Mouse (Mus musculus) G1E (cell line): ENCODE data around the gene Malsu1. TPM values are rescaled to one million over a fixed set of nuclear protein-coding genes. Genes with fewer than 3 reads are reported as not detected.

ENCODE experiments used
- ATAC-seq: 2 replicates; pipeline ENCODE4 v1.8.0; 2016; ENCODE audit warnings: mild to moderate bottlenecking; ENCODE audit not compliant: insufficient number of reproducible peaks, poor library complexity, low FRiP score, severe bottlenecking; ENCODE audit errors: extremely low read depth
- DNase-seq: peaks from one replicate; pipeline ENCODE4 v3.0.0; 2012; ENCODE audit warnings: low spot score
- H3K27me3 ChIP-seq: 2 replicates; pipeline ENCODE4 v1.6.1; 2012; ENCODE audit warnings: mild to moderate bottlenecking, low read length, inconsistent platforms; ENCODE audit not compliant: insufficient read depth
- H3K36me3 ChIP-seq: replicated peaks from 2 replicates; pipeline ENCODE3; 2012; ENCODE audit warnings: mild to moderate bottlenecking, inconsistent platforms
- H3K4me1 ChIP-seq: 2 replicates; pipeline ENCODE4 v1.6.1; 2012; ENCODE audit warnings: low read depth, low read length, inconsistent platforms, mixed read lengths; ENCODE audit not compliant: insufficient read depth
- H3K4me3 ChIP-seq: 2 replicates; pipeline ENCODE4 v1.5.1; 2012; ENCODE audit warnings: low read depth, mild to moderate bottlenecking, inconsistent platforms, low read length, moderate library complexity, mixed read lengths
- H3K9me3 ChIP-seq: replicated peaks from 2 replicates; pipeline ENCODE4 v1.6.1; 2012; ENCODE audit warnings: inconsistent platforms
- CTCF ChIP-seq: IDR thresholded peaks from 2 replicates; pipeline ENCODE4 v1.5.1; 2012; ENCODE audit warnings: low read depth, low read length, inconsistent platforms, mixed read lengths
- GATA1 ChIP-seq: IDR thresholded peaks from 2 replicates; pipeline ENCODE4 v1.6.1; 2012; ENCODE audit warnings: borderline replicate concordance, low read length, inconsistent platforms, mixed read lengths
- GATA2 ChIP-seq: IDR thresholded peaks from 2 replicates; pipeline ENCODE4 v1.6.1; 2012; ENCODE audit warnings: low read depth, low read length, inconsistent platforms, borderline replicate concordance
- POLR2AphosphoS5 ChIP-seq: IDR thresholded peaks from 2 replicates; pipeline ENCODE4 v1.6.1; 2012; ENCODE audit warnings: low read depth, low read length, inconsistent platforms; ENCODE audit not compliant: insufficient replicate concordance
- TAL1 ChIP-seq: conservative IDR thresholded peaks from 2 replicates; pipeline ENCODE4 v1.6.1; 2012; ENCODE audit warnings: low read depth, low read length, inconsistent platforms, mixed read lengths
- polyA plus RNA-seq: library from polyadenylated mRNA; stranded (reverse); fragments of >175 nt; gene quantifications from 2 replicates; pipeline ENCODE4 v1.2.3, GENCODE M21; 2012
- total RNA-seq, 2 experiments: library from RNA; stranded (forward) in 1 of 2; stranded (reverse) in 1 of 2; fragments of 200-1000 nt in 1 of 2; fragments of >200 nt in 1 of 2; fragmentation: Nextera tagmentation in 1 of 2; gene quantifications; 2 replicates each; pipeline ENCODE4 v1.2.3; 2014 to 2017

The Malsu1 gene
- total and polyA plus RNA-seq, 3 experiments: 29.3 to 46.9 (median 41.4) TPM

DNA sequence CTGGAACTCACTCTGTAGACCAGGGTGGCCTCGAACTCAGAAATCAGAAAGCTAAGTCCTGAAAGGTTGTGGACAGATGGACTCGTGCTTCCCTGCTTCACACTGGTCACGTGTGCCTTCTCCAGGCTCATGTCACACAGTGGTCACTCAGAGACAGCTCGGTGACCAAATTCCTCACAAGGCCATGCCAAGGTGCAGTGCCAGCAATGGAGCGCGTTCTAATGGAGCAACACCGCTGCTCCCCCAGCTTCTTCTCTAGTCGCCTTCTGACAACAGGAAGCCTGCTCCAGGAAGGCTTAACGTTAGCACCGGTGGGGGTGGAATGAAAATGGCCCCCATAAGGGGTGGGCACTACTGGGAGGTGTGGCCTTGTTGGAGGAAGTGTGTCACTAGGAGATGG lies 21.4 kb downstream of the Malsu1 start:
- H3K4me3 ChIP-seq: no peak overlapping the region
- H3K4me1 ChIP-seq: no peaks in the 10 kb centered on the region; the same call in 1 of the 2 replicates
- H3K9me3 ChIP-seq: no peaks in the 10 kb centered on the region
- H3K27me3 ChIP-seq: no peaks in the 10 kb centered on the region
- ATAC-seq (no peak), DNase-seq (no peak)
- TF ChIP-seq GATA2: no peak
- no peak for TF ChIP-seq TAL1
- no peak for TF ChIP-seq GATA1
- no peak for TF ChIP-seq CTCF
- TF ChIP-seq POLR2AphosphoS5: no peak
- peaks cover 96% of the 10 kb centered on the region for H3K36me3 ChIP-seq

DNA sequence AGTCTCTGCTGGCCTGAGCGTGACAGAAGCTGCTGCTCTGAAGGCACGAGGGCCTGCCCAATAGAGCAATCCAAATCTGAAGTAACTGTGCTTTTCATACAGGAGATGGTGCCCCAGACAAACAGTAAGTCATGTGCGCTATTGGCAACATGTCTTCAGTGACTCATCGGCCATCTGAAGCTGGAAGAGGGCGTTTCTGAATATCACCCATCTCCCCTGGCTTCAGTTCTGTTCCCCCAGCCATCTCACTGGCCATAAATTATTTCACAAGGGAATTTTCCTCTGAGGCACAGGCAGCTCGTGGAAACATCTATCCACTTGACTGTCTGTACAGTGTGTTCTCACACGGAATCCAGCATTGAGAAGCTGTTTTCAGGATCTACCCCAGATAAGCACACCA lies 22.8 kb downstream of the Malsu1 start:
- no peaks in the 10 kb centered on the region for H3K27me3 ChIP-seq
- H3K4me1 ChIP-seq: no peaks in the 10 kb centered on the region; the same call in 1 of the 2 replicates
- no peak overlapping the region for H3K4me3 ChIP-seq
- TF ChIP-seq GATA2: no peak
- TF ChIP-seq GATA1: no peak
- TF ChIP-seq TAL1: no peak
- no peak for TF ChIP-seq POLR2AphosphoS5
- no peak for TF ChIP-seq CTCF
- H3K9me3 ChIP-seq: no peaks in the 10 kb centered on the region
- DNase-seq (no peak), ATAC-seq (no peak)
- H3K36me3 ChIP-seq: peaks cover 95% of the 10 kb centered on the region

GRCm38 (mm10) chr6:49096933-49097461 lies 23.4 kb downstream of the Malsu1 start:
- Histone ChIP-seq H3K4me3 (no peak overlapping the region), H3K4me1 (no peaks in the 10 kb centered on the region; the same call in 1 of the 2 replicates), H3K36me3 (peaks cover 93% of the 10 kb centered on the region), H3K9me3 (no peaks in the 10 kb centered on the region), H3K27me3 (no peaks in the 10 kb centered on the region)
- ATAC-seq: no peak
- TF ChIP-seq GATA2: no peak
- no peak for DNase-seq

- DNase-seq: no peak
- Histone ChIP-seq H3K4me1 (no peaks in the 10 kb centered on the region; the same call in 1 of the 2 replicates), H3K4me3 (no peak overlapping the region), H3K9me3 (no peaks in the 10 kb centered on the region), H3K36me3 (peaks cover 94% of the 10 kb centered on the region), H3K27me3 (no peaks in the 10 kb centered on the region)
- no peak for TF ChIP-seq GATA2
- no peak for TF ChIP-seq CTCF
- no peak for TF ChIP-seq POLR2AphosphoS5
- no peak for TF ChIP-seq TAL1
- TF ChIP-seq GATA1: no peak
- no peak for ATAC-seq
Measured at GRCm38 (mm10) chr6:49097596-49098110, 24.1 kb downstream of the Malsu1 start.

- TF ChIP-seq GATA1 (no peak), TAL1 (no peak), POLR2AphosphoS5 (no peak), CTCF (no peak), GATA2 (no peak)
- no peak for ATAC-seq
- H3K4me3 ChIP-seq: no peak overlapping the region
- H3K27me3 ChIP-seq: no peaks in the 10 kb centered on the region
- H3K4me1 ChIP-seq: no peaks in the 10 kb centered on the region; the same call in 1 of the 2 replicates
- no peak for DNase-seq
- H3K9me3 ChIP-seq: no peaks in the 10 kb centered on the region
- peaks cover 93% of the 10 kb centered on the region for H3K36me3 ChIP-seq
Measured at GRCm38 (mm10) chr6:49099086-49099485, 25.5 kb downstream of the Malsu1 start.

- Histone ChIP-seq H3K36me3 (peaks cover 94% of the 10 kb centered on the region), H3K4me1 (no peaks in the 10 kb centered on the region), H3K4me3 (no peak overlapping the region), H3K27me3 (no peaks in the 10 kb centered on the region), H3K9me3 (no peaks in the 10 kb centered on the region)
- ATAC-seq (no peak), DNase-seq (no peak)
- no peak for TF ChIP-seq CTCF
- TF ChIP-seq GATA2: no peak
- no peak for TF ChIP-seq TAL1
- TF ChIP-seq GATA1: no peak
- TF ChIP-seq POLR2AphosphoS5: no peak
Measured at GRCm38 (mm10) chr6:49106746-49107500, 33.3 kb downstream of the Malsu1 start.
